Mouse (Mus musculus) embryo, embryonic 9.5 days (tissue): ENCODE measurements around the gene Clasrp.
"Not testable (repeated sequence)": the region's sequence is repeated elsewhere in the genome, so short reads cannot be mapped to it uniquely, and the experiment has no call there.

Experiments used
- DNase-seq: peaks from one replicate; pipeline ENCODE4 v3.0.0-alpha.2; 2017; ENCODE audit errors: extremely low spot score

Clasrp gene

GRCm38 (mm10) chr7:19609641-19610332 is 5.5 kb upstream of the Clasrp start:
- no peak for DNase-seq

GRCm38 (mm10) chr7:19607291-19607690 is 3.0 kb upstream of the Clasrp start:
- no peak for DNase-seq

GRCm38 (mm10) chr7:19604606-19605214 is 424 bp upstream of the Clasrp start:
- not testable (repeated sequence) for DNase-seq

DNA sequence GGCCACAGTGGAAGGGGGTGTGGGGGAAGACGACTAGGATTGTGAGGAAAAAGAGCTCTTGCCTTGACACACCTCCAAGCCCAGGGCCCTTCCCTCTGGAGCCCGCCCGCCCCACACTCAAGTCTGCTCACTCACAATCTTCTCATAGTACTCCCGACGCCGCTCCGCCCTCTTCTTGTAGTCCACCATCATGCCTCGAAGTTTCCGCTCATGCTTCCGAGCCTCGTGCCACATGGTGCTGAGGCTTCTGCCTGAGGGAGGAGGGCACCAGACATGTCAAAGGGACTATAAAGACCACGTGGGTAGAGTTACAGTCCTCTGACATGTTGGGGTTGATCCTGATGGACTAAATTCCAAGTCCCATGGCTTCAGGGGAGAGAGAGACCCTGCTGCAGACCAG is 1.2 kb downstream of the Clasrp start:
- no peak for DNase-seq

DNA sequence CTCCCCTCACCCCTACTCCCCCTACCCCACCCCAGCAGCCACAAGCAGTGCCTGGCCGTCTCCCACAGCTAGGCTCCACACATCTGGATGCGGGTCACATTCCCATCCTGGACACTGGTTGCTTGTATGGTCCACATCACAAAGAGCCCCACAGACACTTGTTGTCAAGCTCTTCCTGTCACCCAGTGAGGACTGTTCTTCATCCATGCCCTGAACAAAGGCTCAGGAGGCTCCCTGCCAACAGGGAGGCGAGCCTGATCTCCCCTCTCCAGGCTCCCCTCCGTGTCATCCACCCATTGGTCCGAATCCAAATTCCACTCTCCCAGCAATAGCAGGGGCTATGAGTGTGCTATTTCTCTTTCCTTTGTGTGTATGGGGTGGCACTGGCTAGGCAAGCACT is 3.7 kb downstream of the Clasrp start:
- no peak for DNase-seq

GRCm38 (mm10) chr7:19593061-19593730 is 11.1 kb downstream of the Clasrp start:
- DNase-seq, result no peak

DNA sequence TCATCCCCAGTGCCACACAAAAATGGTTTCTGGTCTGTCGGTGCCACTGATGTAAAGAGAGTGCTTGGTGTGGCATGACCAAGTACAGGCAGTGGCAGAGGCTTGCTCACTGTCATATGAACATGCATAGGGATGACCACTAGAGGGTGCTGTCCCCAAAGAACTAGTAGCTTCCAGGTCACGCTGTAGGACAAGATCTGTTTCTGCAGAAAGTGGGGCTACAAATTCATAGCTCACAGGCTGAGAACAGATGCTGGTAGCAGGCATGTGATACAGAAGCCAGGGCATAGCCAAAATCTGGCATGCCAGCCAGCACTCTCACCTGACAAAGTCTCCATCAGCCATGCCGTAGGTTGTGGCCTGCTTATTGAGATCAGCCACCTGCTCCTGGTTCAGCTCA is 14.4 kb downstream of the Clasrp start:
- peak; percentile 71 for DNase-seq

DNA sequence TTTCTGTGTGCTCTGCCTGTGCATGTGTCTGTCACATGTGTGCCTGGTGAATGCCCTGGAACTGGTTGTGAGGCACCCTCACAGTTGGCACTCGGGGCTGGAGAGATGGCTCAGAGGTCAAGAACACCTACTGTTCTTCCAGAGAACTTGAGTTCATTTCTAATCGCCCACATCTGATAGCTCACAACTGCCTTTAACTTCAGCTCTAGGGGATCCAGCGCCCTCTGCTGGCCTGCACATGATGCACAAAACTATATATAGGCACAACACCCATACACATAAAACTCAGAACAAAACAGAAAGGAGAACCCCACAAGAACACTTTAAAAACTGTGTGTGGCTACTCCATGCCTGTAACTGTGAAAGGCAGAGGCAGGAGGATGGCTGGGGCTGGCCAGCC is 15.1 kb downstream of the Clasrp start:
- DNase-seq, result no peak

DNA sequence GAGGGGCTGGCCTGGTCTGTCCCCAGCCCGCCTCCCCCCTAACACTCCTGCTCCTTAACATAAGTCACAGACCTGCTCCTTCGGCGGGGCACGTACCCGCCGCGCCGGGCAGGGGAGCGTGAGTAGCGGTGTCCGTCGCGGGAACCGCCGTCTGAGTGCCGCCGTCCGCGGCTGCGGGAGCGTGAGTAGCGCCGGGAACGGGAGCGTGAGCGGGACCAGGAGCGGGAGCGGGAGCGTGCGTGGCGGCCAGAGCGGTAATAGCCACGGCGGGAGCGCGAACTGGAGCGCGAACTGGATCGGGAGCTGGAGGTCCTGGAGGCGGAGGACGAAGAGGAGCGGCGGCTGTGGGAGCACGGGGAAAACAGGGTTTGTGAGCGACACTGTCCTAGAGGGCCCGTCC is 18.0 kb downstream of the Clasrp start:
- no peak for DNase-seq

- no peak for DNase-seq
These were observed 23.7 kb downstream of the Clasrp start for GRCm38 (mm10) chr7:19580634-19581033.

DNA sequence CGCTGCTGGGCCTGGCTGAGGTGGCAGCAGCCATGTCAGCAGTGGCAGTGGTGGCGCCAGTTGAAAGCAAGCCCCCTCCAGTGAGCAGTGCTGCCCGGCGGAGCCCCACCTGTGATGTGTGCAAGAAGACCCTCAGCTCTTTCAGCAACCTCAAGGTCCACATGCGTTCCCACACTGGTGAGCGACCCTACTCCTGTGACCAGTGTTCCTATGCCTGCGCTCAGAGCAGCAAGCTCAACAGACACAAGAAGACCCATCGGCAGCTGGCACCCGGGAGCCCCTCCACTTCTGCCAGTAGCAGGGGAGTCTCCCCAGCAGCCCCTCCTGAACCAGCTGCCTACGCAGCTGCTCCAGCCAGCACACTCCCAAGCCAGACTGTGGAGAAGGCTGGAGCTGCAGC is 24.5 kb downstream of the Clasrp start:
- no peak for DNase-seq

- DNase-seq, result no peak
These were observed 25.9 kb downstream of the Clasrp start for GRCm38 (mm10) chr7:19578436-19578835.

GRCm38 (mm10) chr7:19577877-19578414 is 26.3 kb downstream of the Clasrp start:
- no peak for DNase-seq

DNA sequence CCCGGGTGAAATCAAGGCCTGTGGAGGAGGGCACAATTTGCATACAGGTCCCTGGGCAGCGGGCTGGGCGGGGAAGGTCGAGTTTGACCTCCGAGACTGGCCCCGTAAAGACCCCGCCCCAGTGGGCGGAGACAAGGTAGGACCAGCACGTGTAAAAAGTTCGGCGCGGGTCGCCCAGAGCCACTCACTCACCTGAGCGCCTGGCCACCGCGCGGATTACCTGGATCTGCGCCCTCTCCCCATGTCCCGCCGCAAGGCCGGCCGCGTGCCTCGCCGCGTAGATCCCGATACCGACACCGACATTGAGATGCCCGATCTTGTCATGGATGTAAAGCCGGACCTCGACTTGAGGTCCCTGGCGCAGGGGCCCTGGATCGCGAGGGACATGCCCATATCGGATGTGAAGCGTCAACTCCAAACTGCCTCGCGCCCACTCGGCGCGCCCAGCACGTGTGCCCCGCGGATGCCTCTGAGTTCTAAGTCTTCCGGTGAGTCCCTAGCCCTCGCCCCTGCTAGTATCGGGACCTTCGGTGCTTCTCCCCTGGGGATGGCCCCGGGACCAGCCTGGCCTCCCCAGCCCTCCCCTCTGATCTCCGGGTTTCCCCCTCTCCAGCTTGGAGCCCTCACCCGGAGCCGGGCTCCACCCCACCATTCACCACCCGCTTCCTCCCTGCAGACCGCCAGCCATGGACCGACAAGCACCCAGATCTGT is 27.0 kb downstream of the Clasrp start, which contains the start of the genes Zfp296 and Gemin7:
Gene Zfp296, plus strand, starts transcription at position 147 of the 712 bp plus-strand sequence.
Gene Gemin7, minus strand, starts transcription at position 455 of the 712 bp plus-strand sequence.
- no peak for DNase-seq

- no peak for DNase-seq
These were observed 28.7 kb downstream of the Clasrp start for GRCm38 (mm10) chr7:19575559-19575958.

DNA sequence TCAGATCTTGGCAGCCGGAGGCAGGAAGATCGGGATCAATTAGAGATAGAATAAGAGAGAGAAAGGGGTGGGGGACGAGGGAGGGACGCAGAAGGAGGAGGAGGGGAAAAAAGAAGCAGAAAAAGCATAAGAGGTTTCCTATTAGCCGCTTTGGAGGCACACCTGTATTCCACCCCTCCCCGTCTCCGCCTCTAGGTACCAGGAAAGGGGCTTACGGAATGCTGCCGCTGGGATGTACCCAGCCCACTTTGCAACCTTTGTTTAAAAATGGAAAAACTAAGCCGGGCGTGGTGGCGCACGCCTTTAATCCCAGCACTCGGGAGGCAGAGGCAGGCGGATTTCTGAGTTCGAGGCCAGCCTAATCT is 30.5 kb downstream of the Clasrp start:
- DNase-seq, result no peak

DNA sequence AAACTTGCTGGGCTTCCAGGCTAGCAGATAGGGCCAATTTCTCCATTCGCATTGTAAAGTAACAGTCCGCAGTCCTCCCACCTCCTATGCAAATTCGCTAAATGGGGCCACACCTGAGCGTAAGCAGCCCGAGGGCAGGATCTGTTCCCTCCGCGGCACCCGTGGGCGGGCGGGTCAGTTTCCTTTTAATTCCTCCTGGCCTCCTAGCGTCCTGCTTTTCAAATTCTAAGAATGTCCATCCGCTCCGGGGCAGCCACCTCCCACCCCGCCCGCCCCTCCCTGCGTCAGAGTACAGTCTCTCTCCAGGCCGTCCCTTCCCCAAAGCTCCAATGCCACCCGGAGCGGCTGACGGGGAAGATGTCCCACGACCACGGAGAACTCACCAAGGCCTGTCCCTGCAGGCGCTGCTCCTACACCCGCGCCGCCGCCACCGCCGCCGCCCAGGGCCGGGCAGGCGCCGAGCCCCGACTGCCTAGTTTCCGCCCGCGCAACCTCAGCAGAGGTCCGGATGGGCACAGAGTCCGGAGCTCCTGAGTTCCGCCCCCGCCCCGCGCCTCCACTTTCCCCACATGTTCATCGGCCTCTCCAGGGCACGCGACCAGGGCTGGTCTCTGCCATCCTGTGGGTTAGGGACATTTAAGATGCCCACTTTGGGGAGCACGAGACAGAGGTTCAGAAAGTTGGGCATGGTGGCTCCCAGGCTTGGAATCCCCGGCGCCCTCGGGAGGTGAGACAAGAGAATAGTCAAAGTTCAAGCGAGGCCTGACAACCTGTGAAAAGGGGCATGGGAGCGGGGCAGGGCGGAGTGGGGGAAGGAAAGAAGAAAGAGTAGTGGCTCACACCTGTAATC is 31.1 kb downstream of the Clasrp start:
- peak; percentile 90 for DNase-seq

DNA sequence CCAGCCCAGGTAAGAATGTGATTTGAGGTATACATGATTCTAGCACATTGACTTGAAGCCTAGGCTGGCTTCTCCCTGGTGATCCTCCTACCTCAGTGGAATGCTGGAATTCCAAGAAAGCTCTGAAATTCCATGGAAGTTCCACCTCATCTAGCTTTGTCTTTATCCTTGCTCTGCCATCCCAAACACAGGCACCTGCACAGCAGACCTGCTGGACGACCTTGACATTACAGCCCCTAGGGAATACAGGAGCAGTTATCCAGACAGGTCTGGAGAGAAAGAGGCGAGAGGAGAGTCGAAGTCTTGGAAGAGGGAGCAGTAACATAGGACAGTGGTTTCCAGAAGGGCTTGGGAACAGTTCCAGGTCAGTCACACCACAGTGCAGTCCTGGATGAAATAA is 34.6 kb downstream of the Clasrp start:
- no peak for DNase-seq

- no peak for DNase-seq
These were observed 36.9 kb downstream of the Clasrp start for GRCm38 (mm10) chr7:19567426-19567825.

DNA sequence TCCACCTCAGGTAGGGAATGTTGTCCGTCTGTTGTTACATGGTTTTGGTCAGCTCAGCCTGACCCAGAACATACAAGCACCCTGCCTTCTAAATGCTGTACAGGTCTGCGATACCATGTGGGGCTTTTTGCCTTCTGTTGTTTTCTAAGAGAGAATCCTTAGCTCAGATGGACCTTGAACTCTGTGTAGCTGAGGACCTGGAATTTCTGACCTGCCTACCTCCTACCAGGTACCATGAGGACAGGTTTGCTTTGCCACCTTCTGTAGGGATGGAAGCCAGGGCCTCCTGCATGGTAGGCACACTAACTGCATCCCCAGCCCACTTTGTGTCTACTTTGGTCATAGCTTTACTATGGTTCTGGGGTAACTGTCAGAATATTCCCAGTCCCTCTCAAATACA is 38.5 kb downstream of the Clasrp start:
- no peak for DNase-seq

- no peak for DNase-seq
These were observed 39.8 kb downstream of the Clasrp start for GRCm38 (mm10) chr7:19564455-19564854.
